18 mouse cellular contexts compared by ENCODE assay signal in the genomic region with DNA sequence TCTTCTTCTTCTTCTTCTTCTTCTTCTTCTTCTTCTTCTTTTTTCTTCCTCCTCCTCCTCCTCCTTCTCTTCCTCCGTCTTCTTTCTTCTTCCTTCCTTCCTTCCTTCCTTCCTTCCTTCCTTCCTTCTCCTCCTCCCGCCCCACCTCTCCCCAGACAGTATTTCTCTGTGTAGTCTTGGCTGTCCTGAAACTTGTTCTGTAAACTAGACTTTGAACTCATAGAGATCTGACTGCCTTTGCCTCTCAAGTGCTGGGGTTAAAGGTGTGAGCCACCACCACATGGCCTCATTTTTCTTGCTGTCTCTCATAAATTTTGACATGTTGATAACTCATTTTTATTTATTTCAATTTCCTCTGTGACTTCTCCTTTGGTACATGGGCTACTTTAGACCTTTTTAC. TPM values are rescaled to one million over a fixed set of nuclear protein-coding genes. Genes with fewer than 3 reads are reported as not detected.
"Had no signal": no experiment of that assay in that cellular context is flagged by ENCODE, and none has a peak within 500 bp of the region (broad histone marks: within the 10 kb centered on the region; RNA-seq: fewer than 3 reads in every experiment).

No protein-coding gene starts in this region.

- H3K27ac ChIP-seq: midbrain, embryonic 10.5 days; midbrain, embryonic 13.5 days; midbrain, embryonic 15.5 days; neural tube, embryonic 12.5 days had no signal

- H3K4me3 ChIP-seq: midbrain, embryonic 10.5 days; midbrain, embryonic 13.5 days; midbrain, embryonic 15.5 days; neural tube, embryonic 12.5 days had no signal

- H3K9me3 ChIP-seq: midbrain, embryonic 10.5 days; midbrain, embryonic 13.5 days; midbrain, embryonic 15.5 days; neural tube, embryonic 12.5 days had no signal

- H3K4me2 ChIP-seq: lung, embryonic 14.5 days; midbrain, embryonic 13.5 days; midbrain, embryonic 15.5 days; neural tube, embryonic 12.5 days had no signal

- H3K4me1 ChIP-seq: midbrain, embryonic 10.5 days; midbrain, embryonic 13.5 days; midbrain, embryonic 15.5 days; neural tube, embryonic 12.5 days had no signal

- ATAC-seq: midbrain, embryonic 13.5 days; midbrain, embryonic 15.5 days had no signal

- DNase-seq: lung, adult 18-20 months; lung, embryonic 14.5 days; lung, postnatal 10 days; lung, postnatal 4 days; right cerebral cortex, adult 18-20 months; right cerebral cortex, postnatal 25 days; right cerebral cortex, postnatal 4 days; spleen, adult 18-20 months; thymus, adult 18-20 months; thymus, postnatal 14 days; thymus, postnatal 36 days had no signal

- H3K9ac ChIP-seq: lung, embryonic 14.5 days; midbrain, embryonic 13.5 days; midbrain, embryonic 15.5 days; neural tube, embryonic 12.5 days had no signal

- H3K27me3 ChIP-seq: midbrain, embryonic 13.5 days; midbrain, embryonic 15.5 days; neural tube, embryonic 12.5 days had no signal

RNA-seq across cellular contexts. Expression of gene Cplx1, which starts 12.7 kb away (rescaled TPM):
- total RNA-seq: megakaryocyte, adult 5-6 weeks; megakaryocyte-erythroid progenitor cell, adult 5-6 weeks; neutrophil, adult 5-6 weeks had no signal
